Mouse (Mus musculus) lung, postnatal 0 days (tissue): ENCODE data around the gene Borcs7. TPM values are rescaled to one million over a fixed set of nuclear protein-coding genes. Genes with fewer than 3 reads are reported as not detected.

ENCODE experiments used
- ATAC-seq: fragments of 200-750 bp; cut with Nextera tagmentation; 2 replicates; pipeline ENCODE4 v1.8.0; 2017; ENCODE audit warnings: moderate library complexity
- DNase-seq: peaks from one replicate; pipeline ENCODE4 v3.0.0-alpha.2; 2016; ENCODE audit warnings: low spot score
- H3K27ac ChIP-seq: fragments of 300-500 bp; sonication (generic); 2 replicates; pipeline ENCODE4 v1.5.1; 2014; ENCODE audit warnings: antibody characterized with exemption, mild to moderate bottlenecking, low read length, mixed read lengths
- H3K27me3 ChIP-seq: fragments of 300-500 bp; sonication (generic); replicated peaks from 2 replicates; pipeline ENCODE4 v1.6.1; 2014; ENCODE audit warnings: low read length, mixed read lengths; ENCODE audit not compliant: insufficient read depth
- H3K36me3 ChIP-seq: fragments of 300-500 bp; sonication (generic); 2 replicates; pipeline ENCODE4 v1.6.1; 2014; ENCODE audit warnings: low read length, mixed read lengths; ENCODE audit not compliant: insufficient read depth
- H3K4me1 ChIP-seq: fragments of 300-500 bp; sonication (generic); 2 replicates; pipeline ENCODE4 v1.6.1; 2014; ENCODE audit warnings: antibody characterized with exemption, low read depth, low read length, mixed read lengths; ENCODE audit not compliant: insufficient read depth
- H3K4me2 ChIP-seq: fragments of 300-500 bp; sonication (generic); replicated peaks from 2 replicates; pipeline ENCODE4 v1.6.1; 2014; ENCODE audit warnings: low read depth, mild to moderate bottlenecking, low read length, moderate library complexity, mixed read lengths
- H3K4me3 ChIP-seq: fragments of 300-500 bp; sonication (generic); 2 replicates; pipeline ENCODE4 v1.5.1; 2014; ENCODE audit warnings: low read depth, low read length
- H3K9ac ChIP-seq: fragments of 300-500 bp; sonication (generic); replicated peaks from 2 replicates; pipeline ENCODE4 v1.6.1; 2014; ENCODE audit warnings: low read depth, mild to moderate bottlenecking
- H3K9me3 ChIP-seq: fragments of 300-500 bp; sonication (generic); 2 replicates; pipeline ENCODE4 v1.6.1; 2016; ENCODE audit warnings: low read length, mixed read lengths
- CTCF ChIP-seq: IDR thresholded peaks from 2 replicates; pipeline ENCODE4 v1.5.1; 2016; ENCODE audit warnings: antibody characterized with exemption, mild to moderate bottlenecking
- EP300 ChIP-seq: IDR thresholded peaks from 2 replicates; pipeline ENCODE4 v1.6.1; 2016; ENCODE audit warnings: antibody characterized with exemption, mild to moderate bottlenecking, control low read depth
- WGBS: fragments of 180-500 bp; shearing (Covaris S2); extraction: QIAGEN DNeasy Blood & Tissue Kit; methylation state at CpG from one replicate; pipeline ENCODE4 v1.1.7; 2014; 5-methylcytosine and 5-hydroxymethylcytosine counted together
- polyA plus RNA-seq: library from polyadenylated mRNA; unstranded; fragments of >200 nt; fragmentation: Nextera tagmentation; extraction: Ambion mirVana; gene quantifications from 2 replicates; pipeline ENCODE4 v1.2.1, GENCODE M21; 2015

Borcs7 gene
- polyA plus RNA-seq, 1 experiment from 2014 or later = 14.3 TPM

DNA sequence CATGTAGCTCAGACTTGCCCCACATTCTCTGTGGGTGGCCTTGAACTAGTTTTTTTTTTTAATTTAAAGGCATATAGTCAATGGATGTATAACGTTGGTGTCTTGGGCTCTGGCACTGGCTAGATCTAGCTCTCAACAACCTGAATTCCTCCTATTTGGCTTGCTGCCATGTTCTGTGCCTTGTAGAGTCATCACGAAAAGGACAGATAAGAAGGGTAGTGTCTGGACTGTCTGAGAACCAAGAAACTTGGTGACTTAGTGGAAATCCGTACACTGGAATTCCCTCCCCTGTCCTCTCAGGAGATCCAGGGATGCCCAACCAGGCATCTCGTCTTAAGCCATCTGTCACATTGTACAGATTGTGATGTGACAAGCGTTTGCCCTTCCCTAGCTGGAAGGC lies 36.5 kb upstream of the Borcs7 start:
- Histone ChIP-seq H3K27ac (no peak overlapping the region), H3K4me3 (no peak overlapping the region), H3K27me3 (no peaks in the 10 kb centered on the region), H3K9me3 (no peaks in the 10 kb centered on the region), H3K9ac (no peak overlapping the region), H3K4me1 (no peaks in the 10 kb centered on the region), H3K36me3 (peaks cover 42% of the 10 kb centered on the region; the same call in 1 of the 2 replicates), H3K4me2 (no peak overlapping the region)
- TF ChIP-seq EP300 (no peak), CTCF (no peak)
- ATAC-seq (no peak), DNase-seq (no peak)
- WGBS = 55% methylated on average over 5 of the region's 5 CpGs

DNA sequence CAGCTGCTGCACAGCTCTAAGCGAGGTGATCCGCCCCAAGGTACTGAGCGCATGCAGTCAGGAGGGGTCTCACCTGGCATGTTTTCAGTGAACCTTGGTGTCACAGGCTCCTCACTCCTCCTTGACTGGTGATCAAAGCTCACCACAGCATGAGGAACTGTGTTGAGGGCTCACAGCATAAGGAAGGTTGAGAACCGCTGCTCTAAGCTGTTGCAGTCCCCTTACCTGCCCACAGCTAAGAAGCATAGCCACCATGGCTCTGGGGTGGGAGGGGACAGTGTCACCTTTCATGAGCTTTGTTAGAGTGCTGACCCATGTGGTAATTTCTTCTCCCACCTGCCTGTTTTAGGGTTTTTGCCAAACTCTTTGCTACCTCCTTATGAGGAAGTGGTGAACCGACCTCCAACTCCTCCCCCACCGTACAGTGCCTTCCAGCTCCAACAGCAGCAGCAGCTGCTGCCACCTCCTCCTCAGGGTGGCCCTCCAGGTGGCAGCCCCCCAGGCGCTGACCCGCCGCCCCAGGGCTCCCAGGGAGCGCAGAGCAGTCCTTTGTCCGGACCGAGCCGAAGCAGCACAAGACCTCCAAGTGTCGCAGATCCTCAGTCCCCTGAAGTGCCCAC lies 36.0 kb upstream of the Borcs7 start:
- ATAC-seq (no peak), DNase-seq (no peak)
- 91% methylated on average over 14 of the region's 14 CpGs for WGBS
- Histone ChIP-seq H3K27ac (no peak overlapping the region), H3K4me2 (no peak overlapping the region), H3K36me3 (peaks cover 42% of the 10 kb centered on the region; the same call in 1 of the 2 replicates), H3K9me3 (no peaks in the 10 kb centered on the region), H3K9ac (no peak overlapping the region), H3K4me3 (no peak overlapping the region), H3K4me1 (no peaks in the 10 kb centered on the region), H3K27me3 (no peaks in the 10 kb centered on the region)
- TF ChIP-seq CTCF = no peak
- TF ChIP-seq EP300 = no peak

DNA sequence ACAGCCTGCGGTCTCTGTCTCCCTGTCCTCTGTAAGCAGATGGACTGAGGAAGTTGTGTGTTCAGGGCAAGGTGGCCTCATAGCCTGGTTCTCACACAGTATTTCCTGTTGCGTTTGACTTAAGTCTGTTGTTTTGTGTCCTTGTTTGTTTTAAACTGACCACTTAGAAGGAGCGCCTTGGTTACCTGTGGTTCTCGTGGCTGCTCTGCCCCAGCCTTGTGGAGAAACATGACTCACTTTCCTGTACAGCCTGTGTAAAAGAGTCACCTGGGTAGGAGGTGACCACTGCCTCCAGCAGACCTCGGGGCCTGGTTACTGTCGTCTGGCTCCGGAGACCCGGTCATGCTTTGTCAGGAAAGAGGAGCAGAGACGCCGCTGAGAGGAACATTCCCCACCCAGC lies 34.1 kb upstream of the Borcs7 start:
- Histone ChIP-seq H3K27me3 (no peaks in the 10 kb centered on the region), H3K9ac (no peak overlapping the region), H3K9me3 (no peaks in the 10 kb centered on the region), H3K4me3 (no peak overlapping the region), H3K27ac (no peak overlapping the region), H3K4me1 (no peaks in the 10 kb centered on the region), H3K36me3 (peaks cover 42% of the 10 kb centered on the region; the same call in 1 of the 2 replicates), H3K4me2 (no peak overlapping the region)
- peak; percentile 58 for ATAC-seq
- TF ChIP-seq CTCF (no peak), EP300 (no peak)
- no peak for DNase-seq
- 83% methylated on average over 10 of the region's 10 CpGs for WGBS

GRCm38 (mm10) chr19:46656151-46656840 lies 33.4 kb upstream of the Borcs7 start:
- no peaks in the 10 kb centered on the region for H3K9me3 ChIP-seq
- ATAC-seq (no peak), DNase-seq (no peak)
- no peaks in the 10 kb centered on the region for H3K4me1 ChIP-seq
- no peak overlapping the region for H3K4me3 ChIP-seq
- no peaks in the 10 kb centered on the region for H3K27me3 ChIP-seq
- H3K36me3 ChIP-seq = peaks cover 42% of the 10 kb centered on the region; the same call in 1 of the 2 replicates
- H3K9ac ChIP-seq = no peak overlapping the region
- 83% methylated on average over 21 of the region's 21 CpGs for WGBS
- H3K27ac ChIP-seq = no peak overlapping the region
- no peak overlapping the region for H3K4me2 ChIP-seq
- TF ChIP-seq EP300 = no peak
- TF ChIP-seq CTCF = no peak

DNA sequence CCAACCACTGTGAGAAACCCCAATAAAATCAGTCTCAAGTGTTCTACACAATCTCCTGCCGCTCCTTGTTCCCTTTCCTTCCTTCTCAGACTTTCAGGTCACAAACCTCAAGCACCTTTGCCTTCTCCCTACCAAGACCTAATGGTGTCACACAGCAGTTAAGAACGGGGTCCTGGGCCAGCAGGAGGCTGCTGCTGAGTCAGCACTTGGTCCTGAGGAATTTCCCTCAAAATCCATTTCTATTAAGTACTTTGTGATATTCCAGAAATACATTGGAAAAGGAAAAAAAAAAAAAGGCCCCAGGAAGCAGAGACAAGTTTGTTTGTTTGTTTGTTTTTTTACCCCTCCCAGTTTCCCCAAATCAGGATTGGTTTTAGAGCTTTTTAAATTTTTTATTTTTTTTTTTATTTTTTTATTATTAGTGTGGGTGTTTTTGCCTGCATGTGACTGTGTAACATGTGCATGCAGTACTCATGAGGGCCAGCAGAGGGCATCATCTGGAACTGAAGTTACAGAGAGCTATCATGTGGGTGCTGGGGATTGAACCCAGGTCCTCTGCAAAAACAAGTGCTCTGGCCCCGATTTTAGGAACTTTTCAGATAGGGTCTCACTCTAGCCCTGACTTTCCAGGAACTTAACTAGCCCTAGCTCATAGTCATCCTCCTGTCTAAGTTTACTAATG lies 32.2 kb upstream of the Borcs7 start:
- no peaks in the 10 kb centered on the region for H3K9me3 ChIP-seq
- H3K4me3 ChIP-seq = no peak overlapping the region
- WGBS = 94% methylated on average over 3 of the region's 3 CpGs
- H3K27me3 ChIP-seq = no peaks in the 10 kb centered on the region
- H3K4me1 ChIP-seq = no peaks in the 10 kb centered on the region
- H3K36me3 ChIP-seq = peaks cover 37% of the 10 kb centered on the region; the same call in 1 of the 2 replicates
- H3K4me2 ChIP-seq = no peak overlapping the region
- H3K9ac ChIP-seq = no peak overlapping the region
- TF ChIP-seq CTCF (peak; percentile 64), EP300 (no peak)
- DNase-seq = no peak
- no peak overlapping the region for H3K27ac ChIP-seq
- ATAC-seq = no peak

- Histone ChIP-seq H3K9me3 (no peaks in the 10 kb centered on the region), H3K4me2 (no peak overlapping the region), H3K27ac (no peak overlapping the region), H3K9ac (no peak overlapping the region), H3K4me1 (no peaks in the 10 kb centered on the region), H3K27me3 (no peaks in the 10 kb centered on the region), H3K36me3 (peaks cover 33% of the 10 kb centered on the region; the same call in 1 of the 2 replicates), H3K4me3 (no peak overlapping the region)
- TF ChIP-seq EP300 = no peak
- TF ChIP-seq CTCF = no peak
- WGBS = 94% methylated on average over 7 of the region's 7 CpGs
- ATAC-seq = no peak
- DNase-seq = no peak
Measured at GRCm38 (mm10) chr19:46658348-46658747, 31.4 kb upstream of the Borcs7 start.
